Mouse (Mus musculus): ENCODE data around the gene Fzd7. TPM values are rescaled to one million over a fixed set of nuclear protein-coding genes. Genes with fewer than 3 reads are reported as not detected.
A peak's percentile ranks its signal among the peaks of the same experiment; 100 is the strongest.

Gene Fzd7
- polyA plus RNA-seq, 1 experiment from 2014 or later = 19.7 TPM

DNA sequence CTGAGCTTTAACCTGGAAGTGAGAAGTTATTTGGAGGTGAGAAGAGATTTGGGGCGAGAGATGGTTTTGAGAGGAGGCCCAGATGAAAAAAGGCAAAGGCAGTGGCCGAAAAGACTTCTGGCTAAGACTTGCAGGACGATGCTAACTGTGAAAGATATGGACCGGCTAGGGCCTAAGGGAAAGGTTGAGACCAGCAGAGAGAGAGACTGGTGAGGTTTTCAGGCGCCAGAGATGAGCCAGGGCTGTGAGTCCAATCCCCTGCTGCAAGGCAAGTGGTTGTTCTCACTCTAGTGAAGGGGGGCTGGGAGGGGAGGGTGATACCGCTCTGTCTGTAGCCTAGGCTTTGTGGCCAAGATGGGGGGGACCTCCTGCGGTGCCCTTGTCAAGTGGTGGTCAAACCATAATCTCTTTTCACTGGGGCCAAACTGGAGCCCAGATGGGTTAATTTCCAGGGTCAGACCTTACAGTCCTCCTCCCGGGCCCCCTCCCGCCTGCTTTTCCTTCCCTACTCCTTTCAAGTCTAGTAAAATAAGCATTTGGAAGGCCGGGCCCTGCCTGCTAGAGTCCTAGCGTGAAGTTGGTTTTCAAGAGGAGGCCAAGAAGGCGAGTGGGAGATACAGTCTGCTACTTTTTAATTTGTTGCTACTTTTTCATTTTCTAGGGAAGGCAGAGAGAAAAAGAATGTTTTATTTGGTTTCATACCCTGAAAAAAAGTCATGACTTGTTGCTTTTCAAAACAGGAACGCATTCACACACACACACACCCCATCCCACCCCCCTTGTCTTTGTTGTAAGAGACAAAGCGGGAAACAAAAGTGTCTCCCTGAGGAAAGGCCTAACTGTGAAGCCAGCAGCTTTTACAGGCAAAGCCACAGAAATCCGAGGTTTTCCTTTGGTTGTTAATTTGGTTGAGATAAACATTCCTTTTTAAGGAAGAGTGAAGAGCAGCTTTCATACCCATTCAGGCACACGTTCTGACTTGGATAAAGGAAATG lies 2.9 kb downstream of the Fzd7 start:
- Histone ChIP-seq H3K36me3 (ENCODE audit: control insufficient read depth, insufficient read depth, low read length) (peaks cover 4% of the 10 kb centered on the region; the same call in 1 of the 2 replicates), H3K9me3 (ENCODE audit: control insufficient read depth, low read length) (no peaks in the 10 kb centered on the region), H3K4me2 (ENCODE audit: low read depth, severe bottlenecking) (peak overlapping the region; percentile 88), H3K4me1 (ENCODE audit: control insufficient read depth, insufficient read depth, low read length) (peaks cover 26% of the 10 kb centered on the region), H3K4me3 (ENCODE audit: low read depth, low read length) (peak overlapping the region; percentile 72), H3K9ac (ENCODE audit: low read length) (peak overlapping the region; percentile 95), H3K27ac (replicated peaks; ENCODE audit: low read depth, low read length) (peak overlapping the region; percentile 58), H3K27me3 (ENCODE audit: control insufficient read depth, insufficient read depth, low read length) (no peaks in the 10 kb centered on the region)
- ATAC-seq (ENCODE audit: insufficient number of reproducible peaks, low FRiP score, low TSS enrichment, low read depth) (no peak), DNase-seq (ENCODE audit: low spot score) (peak; percentile 54)
- 7% methylated on average over 16 of the region's 16 CpGs for WGBS

DNA sequence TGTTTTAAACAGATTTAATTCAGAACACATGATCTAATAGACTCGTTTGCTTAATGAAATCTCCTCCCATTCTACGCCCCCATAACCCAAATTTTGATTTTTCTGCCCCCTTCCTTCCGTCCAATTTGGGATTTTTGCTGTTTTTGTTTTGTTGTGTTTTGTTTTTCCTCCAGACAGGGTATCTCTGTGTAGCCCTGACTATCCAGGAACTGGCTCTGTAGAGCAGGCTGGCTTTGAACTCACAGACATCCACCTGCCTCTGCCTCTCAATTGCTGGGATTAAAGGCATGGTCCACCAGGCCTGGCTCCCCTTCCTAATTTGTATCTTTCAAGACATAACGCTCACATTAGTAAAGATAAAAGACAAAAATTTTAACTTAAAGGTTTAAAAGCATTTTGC lies 3.6 kb downstream of the Fzd7 start:
- Histone ChIP-seq H3K4me2 (ENCODE audit: low read depth, severe bottlenecking) (peak overlapping the region; percentile 88), H3K4me1 (ENCODE audit: control insufficient read depth, insufficient read depth, low read length) (peaks cover 19% of the 10 kb centered on the region), H3K4me3 (ENCODE audit: low read depth, low read length) (peak overlapping the region; percentile 72), H3K36me3 (ENCODE audit: control insufficient read depth, insufficient read depth, low read length) (peaks cover 4% of the 10 kb centered on the region; the same call in 1 of the 2 replicates), H3K9ac (ENCODE audit: low read length) (no peak overlapping the region; the same call in 1 of the 2 replicates), H3K27ac (replicated peaks; ENCODE audit: low read depth, low read length) (no peak overlapping the region), H3K27me3 (ENCODE audit: control insufficient read depth, insufficient read depth, low read length) (no peaks in the 10 kb centered on the region), H3K9me3 (ENCODE audit: control insufficient read depth, low read length) (no peaks in the 10 kb centered on the region)
- DNase-seq (ENCODE audit: low spot score) (no peak), ATAC-seq (ENCODE audit: insufficient number of reproducible peaks, low FRiP score, low TSS enrichment, low read depth) (no peak)
- 47% methylated on average over 4 of the region's 4 CpGs for WGBS

DNA sequence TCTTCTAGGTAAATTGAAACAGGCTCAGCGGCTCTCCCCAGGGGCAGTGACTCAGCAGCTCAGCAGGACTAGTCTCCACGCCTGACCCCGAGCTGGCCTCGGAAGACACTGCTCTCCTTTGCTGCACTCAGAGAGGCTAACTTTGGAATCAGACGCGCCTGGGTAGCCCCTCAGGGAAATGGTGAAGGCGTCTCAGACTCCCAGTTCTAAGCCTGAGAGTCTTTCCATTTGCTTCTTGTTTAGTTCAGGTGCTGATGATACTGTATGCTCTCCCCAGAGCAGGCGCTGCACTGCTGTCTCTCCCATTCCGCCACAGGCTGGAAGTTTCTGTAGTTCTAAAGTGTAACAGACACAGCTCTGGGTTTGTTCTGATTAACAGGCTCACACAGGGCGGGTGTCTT lies 5.4 kb downstream of the Fzd7 start:
- DNase-seq (ENCODE audit: low spot score) = peak; percentile 46
- H3K4me2 ChIP-seq (ENCODE audit: low read depth, severe bottlenecking) = peak overlapping the region; percentile 35; the same call in 1 of the 2 replicates
- H3K27me3 ChIP-seq (ENCODE audit: control insufficient read depth, insufficient read depth, low read length) = no peaks in the 10 kb centered on the region
- no peak overlapping the region for H3K9ac ChIP-seq (ENCODE audit: low read length)
- H3K4me1 ChIP-seq (ENCODE audit: control insufficient read depth, insufficient read depth, low read length) = peaks cover 26% of the 10 kb centered on the region
- no peak overlapping the region for H3K4me3 ChIP-seq (ENCODE audit: low read depth, low read length)
- 5% methylated on average over 10 of the region's 10 CpGs for WGBS
- H3K36me3 ChIP-seq (ENCODE audit: control insufficient read depth, insufficient read depth, low read length) = peaks cover 4% of the 10 kb centered on the region; the same call in 1 of the 2 replicates
- no peak overlapping the region for H3K27ac ChIP-seq (replicated peaks; ENCODE audit: low read depth, low read length)
- ATAC-seq (ENCODE audit: insufficient number of reproducible peaks, low FRiP score, low TSS enrichment, low read depth) = no peak
- no peaks in the 10 kb centered on the region for H3K9me3 ChIP-seq (ENCODE audit: control insufficient read depth, low read length)

DNA sequence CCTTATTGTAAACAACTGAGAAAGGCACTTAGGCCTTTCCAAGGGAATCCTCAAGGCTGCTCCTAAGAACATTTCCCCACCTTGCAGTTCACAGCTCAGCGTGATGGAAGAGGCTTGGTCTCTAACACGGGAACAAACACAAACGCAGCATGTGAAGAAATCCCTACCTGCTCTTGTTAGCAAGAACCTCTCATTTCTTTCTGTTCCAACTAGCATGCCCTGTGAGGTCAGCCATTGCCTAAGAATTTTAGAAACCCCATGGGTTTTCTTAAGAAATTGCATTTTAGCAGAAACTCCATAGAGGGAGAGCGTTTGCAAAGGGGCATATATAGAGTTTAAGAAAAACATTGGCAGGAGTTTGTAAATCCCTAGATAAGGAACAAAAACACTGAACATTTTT lies 6.3 kb downstream of the Fzd7 start:
- DNase-seq (ENCODE audit: low spot score) = no peak
- no peak overlapping the region for H3K27ac ChIP-seq (replicated peaks; ENCODE audit: low read depth, low read length)
- no peak for ATAC-seq (ENCODE audit: insufficient number of reproducible peaks, low FRiP score, low TSS enrichment, low read depth)
- peaks cover 4% of the 10 kb centered on the region; the same call in 1 of the 2 replicates for H3K36me3 ChIP-seq (ENCODE audit: control insufficient read depth, insufficient read depth, low read length)
- H3K9me3 ChIP-seq (ENCODE audit: control insufficient read depth, low read length) = no peaks in the 10 kb centered on the region
- H3K27me3 ChIP-seq (ENCODE audit: control insufficient read depth, insufficient read depth, low read length) = no peaks in the 10 kb centered on the region
- peaks cover 32% of the 10 kb centered on the region for H3K4me1 ChIP-seq (ENCODE audit: control insufficient read depth, insufficient read depth, low read length)
- WGBS = 59% methylated on average over 4 of the region's 4 CpGs
- H3K4me2 ChIP-seq (ENCODE audit: low read depth, severe bottlenecking) = no peak overlapping the region
- no peak overlapping the region for H3K9ac ChIP-seq (ENCODE audit: low read length)
- H3K4me3 ChIP-seq (ENCODE audit: low read depth, low read length) = no peak overlapping the region

DNA sequence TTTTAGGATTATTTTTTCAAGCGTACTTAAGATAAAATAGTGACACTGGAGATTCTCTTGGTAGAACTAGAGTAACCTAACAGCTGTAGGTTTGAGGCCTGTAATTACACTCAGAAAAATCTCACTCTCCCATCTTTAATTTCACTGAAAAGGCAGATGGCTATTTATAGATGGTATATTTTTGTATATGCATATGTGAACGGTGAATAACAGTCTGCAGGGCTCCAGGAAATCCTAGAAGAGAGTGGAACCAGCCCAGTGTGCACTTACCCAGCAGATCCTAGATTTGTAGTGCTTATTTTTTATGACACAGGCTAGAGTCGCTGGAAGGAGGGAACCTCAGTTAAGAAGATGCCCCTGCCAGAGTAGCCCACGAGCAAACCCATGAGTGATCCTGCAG lies 6.8 kb downstream of the Fzd7 start:
- DNase-seq (ENCODE audit: low spot score) (no peak), ATAC-seq (ENCODE audit: insufficient number of reproducible peaks, low FRiP score, low TSS enrichment, low read depth) (no peak)
- peaks cover 37% of the 10 kb centered on the region for H3K4me1 ChIP-seq (ENCODE audit: control insufficient read depth, insufficient read depth, low read length)
- 56% methylated on average over 4 of the region's 4 CpGs for WGBS
- H3K27ac ChIP-seq (replicated peaks; ENCODE audit: low read depth, low read length) = no peak overlapping the region
- no peak overlapping the region for H3K9ac ChIP-seq (ENCODE audit: low read length)
- H3K9me3 ChIP-seq (ENCODE audit: control insufficient read depth, low read length) = no peaks in the 10 kb centered on the region
- no peaks in the 10 kb centered on the region for H3K27me3 ChIP-seq (ENCODE audit: control insufficient read depth, insufficient read depth, low read length)
- no peak overlapping the region for H3K4me2 ChIP-seq (ENCODE audit: low read depth, severe bottlenecking)
- no peak overlapping the region for H3K4me3 ChIP-seq (ENCODE audit: low read depth, low read length)
- H3K36me3 ChIP-seq (ENCODE audit: control insufficient read depth, insufficient read depth, low read length) = peaks cover 4% of the 10 kb centered on the region; the same call in 1 of the 2 replicates

DNA sequence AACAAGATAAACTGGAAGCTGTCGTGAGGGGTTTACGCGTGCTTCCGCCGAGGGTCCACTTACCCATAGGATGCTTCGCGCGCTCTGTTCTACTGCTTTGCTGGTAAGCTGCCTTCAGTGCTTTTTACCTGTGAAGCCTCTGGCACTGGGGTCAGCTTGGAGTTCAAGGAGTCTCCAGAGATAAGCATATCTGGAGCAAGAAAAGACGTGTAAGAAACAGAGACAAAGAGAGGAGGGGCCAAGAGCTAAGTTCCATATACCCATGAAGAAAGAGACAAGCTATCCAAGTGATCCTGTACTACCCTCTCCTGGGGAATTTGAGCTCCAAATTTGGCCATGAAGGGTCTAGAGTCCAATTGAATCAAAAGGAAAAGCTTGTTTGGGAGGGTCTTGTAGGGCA lies 9.3 kb downstream of the Fzd7 start:
- DNase-seq (ENCODE audit: low spot score) (no peak), ATAC-seq (ENCODE audit: insufficient number of reproducible peaks, low FRiP score, low TSS enrichment, low read depth) (no peak)
- Histone ChIP-seq H3K27me3 (ENCODE audit: control insufficient read depth, insufficient read depth, low read length) (no peaks in the 10 kb centered on the region), H3K36me3 (ENCODE audit: control insufficient read depth, insufficient read depth, low read length) (no peaks in the 10 kb centered on the region), H3K4me3 (ENCODE audit: low read depth, low read length) (no peak overlapping the region), H3K27ac (replicated peaks; ENCODE audit: low read depth, low read length) (no peak overlapping the region), H3K4me1 (ENCODE audit: control insufficient read depth, insufficient read depth, low read length) (peaks cover 32% of the 10 kb centered on the region), H3K9ac (ENCODE audit: low read length) (no peak overlapping the region), H3K4me2 (ENCODE audit: low read depth, severe bottlenecking) (no peak overlapping the region), H3K9me3 (ENCODE audit: control insufficient read depth, low read length) (no peaks in the 10 kb centered on the region)
- 79% methylated on average over 9 of the region's 9 CpGs for WGBS

DNA sequence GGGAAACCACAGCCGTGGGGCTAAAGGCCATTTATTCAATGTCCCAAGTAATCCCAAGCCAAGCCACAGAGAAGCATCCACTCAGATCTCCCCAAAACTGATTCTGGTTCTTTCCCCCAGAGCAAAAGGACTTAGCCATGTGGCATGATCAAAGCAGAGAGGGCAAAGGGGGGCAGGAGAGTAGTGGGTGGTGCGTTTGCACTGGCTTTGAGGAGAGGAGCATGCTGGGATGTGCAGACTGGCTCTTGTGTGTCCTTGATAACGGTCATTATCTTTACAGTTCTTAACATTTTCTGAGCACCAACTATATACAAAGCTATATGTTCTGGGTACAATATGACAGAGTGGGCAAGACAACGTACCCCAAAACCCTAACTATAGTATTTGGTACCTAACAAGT lies 10.2 kb downstream of the Fzd7 start:
- DNase-seq (ENCODE audit: low spot score) (no peak), ATAC-seq (ENCODE audit: insufficient number of reproducible peaks, low FRiP score, low TSS enrichment, low read depth) (no peak)
- Histone ChIP-seq H3K9me3 (ENCODE audit: control insufficient read depth, low read length) (no peaks in the 10 kb centered on the region), H3K9ac (ENCODE audit: low read length) (no peak overlapping the region), H3K4me2 (ENCODE audit: low read depth, severe bottlenecking) (no peak overlapping the region), H3K4me1 (ENCODE audit: control insufficient read depth, insufficient read depth, low read length) (peaks cover 26% of the 10 kb centered on the region), H3K27me3 (ENCODE audit: control insufficient read depth, insufficient read depth, low read length) (no peaks in the 10 kb centered on the region), H3K4me3 (ENCODE audit: low read depth, low read length) (no peak overlapping the region), H3K27ac (replicated peaks; ENCODE audit: low read depth, low read length) (no peak overlapping the region), H3K36me3 (ENCODE audit: control insufficient read depth, insufficient read depth, low read length) (no peaks in the 10 kb centered on the region)
- WGBS = 57% methylated on average over 4 of the region's 4 CpGs

DNA sequence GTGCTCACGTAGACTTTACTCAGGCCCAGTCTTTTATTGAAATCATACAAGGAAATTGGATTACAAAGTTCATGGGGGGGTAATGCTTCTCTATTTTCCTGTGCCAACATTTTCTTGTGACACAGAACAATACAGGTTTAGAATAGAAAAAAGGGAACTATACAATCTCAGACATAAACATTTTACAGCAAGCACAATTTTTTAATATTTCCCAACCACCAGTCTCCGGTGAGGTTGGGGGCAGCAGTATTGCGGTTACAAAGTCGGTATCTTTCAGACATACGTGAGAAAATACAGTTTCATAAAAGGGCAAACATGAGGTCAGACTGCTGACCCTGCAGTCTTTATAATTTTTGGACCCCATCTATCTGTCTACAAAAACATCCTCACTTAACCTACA lies 13.7 kb downstream of the Fzd7 start:
- H3K4me1 ChIP-seq (ENCODE audit: control insufficient read depth, insufficient read depth, low read length) = peaks cover 18% of the 10 kb centered on the region
- H3K4me3 ChIP-seq (ENCODE audit: low read depth, low read length) = no peak overlapping the region
- no peak overlapping the region for H3K27ac ChIP-seq (replicated peaks; ENCODE audit: low read depth, low read length)
- no peaks in the 10 kb centered on the region for H3K9me3 ChIP-seq (ENCODE audit: control insufficient read depth, low read length)
- H3K4me2 ChIP-seq (ENCODE audit: low read depth, severe bottlenecking) = no peak overlapping the region
- DNase-seq (ENCODE audit: low spot score) = no peak
- 97% methylated on average over 5 of the region's 5 CpGs for WGBS
- H3K9ac ChIP-seq (ENCODE audit: low read length) = no peak overlapping the region
- ATAC-seq (ENCODE audit: insufficient number of reproducible peaks, low FRiP score, low TSS enrichment, low read depth) = no peak
- H3K27me3 ChIP-seq (ENCODE audit: control insufficient read depth, insufficient read depth, low read length) = no peaks in the 10 kb centered on the region
- H3K36me3 ChIP-seq (ENCODE audit: control insufficient read depth, insufficient read depth, low read length) = no peaks in the 10 kb centered on the region

All from limb, embryonic 11.5 days (tissue).